Mouse (Mus musculus) bone marrow, adult 2 months (tissue): Measurements from ENCODE around the gene Rgs12.

Experiments
- CTCF ChIP-seq: fragments of 200-500 bp; IDR thresholded peaks from 2 replicates; pipeline ENCODE4 v1.5.1; 2011; ENCODE audit warnings: low read length, control low read depth; ENCODE audit not compliant: control insufficient read depth, insufficient read depth
- POLR2A ChIP-seq: fragments of 200-500 bp; IDR thresholded peaks from 2 replicates; pipeline ENCODE4 v1.6.1; 2011; ENCODE audit warnings: low read depth, mild to moderate bottlenecking, control low read depth, low read length, borderline replicate concordance; ENCODE audit not compliant: control insufficient read depth

DNA sequence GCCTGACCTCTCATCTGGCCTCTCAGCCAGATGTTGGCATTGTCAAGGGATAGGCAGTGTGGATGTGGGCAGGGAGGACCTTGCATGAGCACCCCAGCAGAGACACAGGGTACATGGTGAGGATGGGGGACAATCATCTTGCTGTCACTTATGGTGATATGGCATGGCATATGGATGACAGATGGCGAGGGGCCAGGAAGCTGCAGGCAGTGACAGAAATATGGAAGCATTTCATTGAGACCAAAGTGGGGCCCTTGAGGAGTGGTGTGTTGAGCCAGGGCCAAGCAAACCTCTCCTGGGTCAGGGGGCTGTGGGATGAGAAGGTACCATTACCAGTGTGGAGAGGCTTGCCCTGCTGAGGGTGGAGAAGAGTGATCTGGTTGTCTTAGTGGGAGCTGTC lies 127.1 kb downstream of the Rgs12 start:
- TF ChIP-seq CTCF (no peak), POLR2A (no peak)
